Mouse (Mus musculus) lung, postnatal 4 days (tissue): ENCODE measurements around the gene Taf6l.
"Not testable (repeated sequence)": the region's sequence is repeated elsewhere in the genome, so short reads cannot be mapped to it uniquely, and the experiment has no call there.

ENCODE experiments used
- DNase-seq, 2 experiments: peaks; one replicate each; pipeline ENCODE4 v3.0.0; 2021

Gene Taf6l

DNA sequence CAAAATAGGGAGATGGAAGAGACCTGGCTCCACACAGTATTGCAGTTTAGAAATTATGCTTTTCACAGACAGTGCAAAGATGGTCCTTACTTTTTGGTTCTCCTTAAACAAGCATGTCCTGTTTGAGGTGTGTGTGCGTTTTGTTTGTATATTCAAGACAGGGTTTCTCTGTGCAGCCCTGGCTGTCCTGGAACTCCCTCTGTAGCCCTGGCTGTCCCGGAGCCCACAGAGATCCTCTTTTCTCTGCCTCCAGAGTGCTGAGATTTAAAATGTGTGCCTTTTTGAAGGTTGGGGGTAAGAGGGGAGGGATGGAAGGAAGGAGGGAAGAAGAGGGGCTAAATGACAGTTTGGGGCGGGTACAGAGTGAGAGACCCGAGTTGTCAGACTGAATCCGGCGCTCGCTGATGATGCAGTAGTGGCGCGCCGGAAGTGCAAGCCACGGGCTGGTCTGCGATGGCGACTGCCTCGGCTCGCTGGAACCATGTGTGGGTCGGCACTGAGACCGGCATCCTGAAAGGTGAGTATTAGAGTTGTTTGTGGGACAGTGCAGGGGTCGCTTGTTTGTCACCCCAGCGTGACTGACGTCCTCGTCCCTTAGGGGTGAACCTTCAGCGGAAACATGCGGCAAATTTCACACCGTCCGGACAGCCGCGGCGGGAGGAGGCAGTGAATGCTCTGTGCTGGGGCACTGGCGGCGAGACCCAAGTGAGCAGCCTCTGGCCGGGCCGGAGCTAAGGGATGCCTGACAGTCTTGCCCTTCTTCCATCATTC is 50.6 kb downstream of the Taf6l start, which contains the start of gene Wdr74:
Wdr74 (plus strand) TSS at position 439 of the 771 bp plus-strand sequence.
- peak; percentile 94 to 95 for DNase-seq

DNA sequence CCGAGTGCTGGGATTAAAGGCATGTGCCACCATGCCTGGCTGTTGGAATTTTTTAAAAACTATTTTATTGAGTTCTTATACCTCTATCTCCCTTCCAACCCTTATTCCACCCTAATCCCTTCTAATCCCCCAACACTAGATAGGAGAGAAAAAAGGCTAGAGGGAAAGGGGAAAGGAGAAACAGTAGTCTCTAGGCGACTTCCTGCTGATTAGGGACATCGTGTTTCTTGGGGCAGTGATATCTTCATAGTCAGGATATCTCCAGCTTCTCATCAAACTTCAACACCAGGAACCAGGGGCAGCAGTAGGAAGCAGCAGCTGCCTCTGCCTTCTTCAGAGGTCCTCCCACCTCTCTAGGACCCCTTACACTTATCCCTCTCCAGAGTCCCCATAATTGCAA is 51.9 kb downstream of the Taf6l start:
- no peak for DNase-seq

DNA sequence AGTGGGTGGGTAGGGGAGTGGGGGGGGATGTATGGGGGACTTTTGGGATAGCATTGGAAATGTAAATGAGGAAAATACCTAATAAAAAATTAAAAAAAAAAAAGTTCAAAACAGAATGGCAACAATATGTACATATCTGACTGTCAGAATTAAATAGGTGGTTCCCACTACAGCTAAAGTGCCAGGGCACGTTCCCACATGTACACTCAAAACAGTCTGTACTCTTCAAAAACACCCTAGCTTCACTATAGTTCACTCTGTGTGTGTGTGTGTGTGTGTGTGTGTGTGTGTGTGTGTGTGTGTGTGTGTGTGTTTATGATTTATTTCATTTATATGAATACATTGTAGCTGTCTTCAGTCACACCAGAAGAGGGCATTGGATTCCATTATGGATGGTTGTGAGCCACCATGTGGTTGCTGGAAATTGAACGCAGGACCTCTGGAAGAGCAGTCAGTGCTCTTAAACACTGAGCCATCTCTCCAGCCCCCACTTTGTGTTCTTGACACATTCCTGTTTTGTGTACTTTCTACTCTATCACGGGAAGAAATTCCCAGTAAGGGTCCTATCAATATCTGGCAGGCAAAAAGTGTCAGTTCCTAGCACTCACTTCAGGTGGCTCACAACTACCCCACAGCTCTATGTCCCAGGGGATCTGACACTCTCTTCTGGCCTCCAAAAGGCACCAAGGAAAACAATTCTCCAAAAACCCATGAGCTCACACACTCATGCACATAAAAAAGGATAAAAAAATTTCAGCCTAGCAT is 57.7 kb downstream of the Taf6l start:
- DNase-seq = not testable (repeated sequence)

DNA sequence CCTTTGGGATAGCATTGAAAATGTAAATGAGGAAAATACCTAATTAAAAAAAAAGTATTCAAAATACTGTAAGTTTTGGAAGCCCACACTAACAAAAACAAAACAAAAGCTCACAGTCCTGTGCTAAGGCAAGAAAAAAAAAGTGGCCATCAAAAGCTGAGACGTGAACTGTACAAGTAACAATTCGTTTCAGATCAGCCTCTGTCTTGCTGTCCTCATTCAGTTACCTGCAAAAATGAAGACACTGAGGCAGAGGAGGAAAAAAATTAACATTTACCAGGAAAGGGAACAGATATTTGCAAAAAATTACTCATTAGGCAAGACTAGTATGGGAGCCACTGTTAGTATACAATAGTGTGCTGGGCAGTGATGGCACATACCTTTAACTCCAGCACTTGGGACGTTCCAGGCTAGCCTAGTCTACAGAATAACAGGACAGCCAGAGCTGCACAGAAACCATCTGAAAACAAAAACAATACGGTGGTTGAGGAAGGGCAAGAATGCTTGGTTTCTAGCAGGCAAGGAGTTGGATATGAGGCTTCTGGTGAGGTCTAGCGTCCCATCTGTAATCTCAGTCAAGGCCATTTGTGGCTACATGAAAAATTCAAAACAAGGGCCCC is 58.6 kb downstream of the Taf6l start:
- no peak for DNase-seq

DNA sequence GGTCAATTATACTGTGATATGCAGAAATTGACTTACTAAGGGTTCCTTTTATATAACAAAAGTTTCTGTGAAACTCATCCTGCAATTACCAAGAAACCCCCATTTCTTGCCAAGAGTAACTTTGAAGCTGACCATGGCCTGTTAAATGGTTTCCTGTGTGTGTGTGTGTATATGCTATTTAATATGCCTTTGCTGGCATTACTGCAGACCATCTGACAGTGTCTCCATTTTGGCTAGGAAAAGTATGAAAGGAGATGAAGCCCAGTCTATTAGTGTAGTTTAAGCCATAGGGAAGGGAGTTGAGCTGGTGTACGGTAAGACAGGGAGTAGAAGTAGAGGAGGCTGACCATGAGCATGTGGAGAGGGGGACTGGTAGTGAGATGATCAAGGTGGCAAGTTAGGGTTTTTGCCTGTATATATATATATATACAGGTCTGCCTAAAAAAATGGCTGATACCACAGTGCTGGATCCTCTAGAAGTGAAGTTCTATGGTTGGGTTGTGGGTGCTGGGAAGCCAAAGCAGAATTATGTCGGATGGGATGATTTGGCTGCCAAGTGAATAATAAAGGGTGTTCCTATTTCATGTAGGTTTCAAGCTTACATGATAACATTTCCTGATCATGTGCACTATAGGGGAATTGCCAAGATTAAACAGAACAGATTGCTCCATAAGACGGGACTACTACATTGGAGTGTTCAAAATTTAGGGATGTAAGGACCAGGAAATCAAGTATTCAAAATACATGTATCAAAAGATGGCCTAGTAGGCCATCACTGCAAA is 59.4 kb downstream of the Taf6l start:
- DNase-seq = no peak

DNA sequence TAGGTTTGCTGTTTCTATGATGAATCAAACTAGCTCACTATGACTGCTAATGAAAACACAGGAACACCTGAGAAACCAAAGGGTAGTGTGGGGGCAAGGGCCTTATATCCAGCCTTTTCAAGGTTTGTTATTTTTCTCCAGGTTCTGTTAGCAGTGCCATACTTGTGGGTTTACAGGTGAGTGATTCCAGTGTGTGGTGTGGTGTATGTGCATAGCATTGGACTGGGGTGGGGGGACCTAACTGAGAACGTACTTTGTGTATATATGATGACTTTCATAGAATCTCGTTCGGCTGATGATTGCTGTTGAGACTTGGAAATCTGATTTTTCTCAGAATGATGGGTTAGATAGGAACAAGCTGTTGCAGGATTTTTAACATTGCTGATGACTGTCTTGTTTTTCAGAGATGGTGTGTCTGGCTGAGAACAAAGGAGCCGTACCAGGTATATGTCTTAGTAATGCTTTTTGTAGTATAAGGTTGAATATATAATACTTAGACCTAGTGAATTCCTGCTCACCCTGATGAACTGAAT is 61.1 kb downstream of the Taf6l start:
- no peak for DNase-seq
